Mouse (Mus musculus) neural tube, embryonic 13.5 days (tissue): ENCODE results near the gene Ptpn20. TPM values are rescaled to one million over a fixed set of nuclear protein-coding genes. Genes with fewer than 3 reads are reported as not detected.

Experiments used
- ATAC-seq: fragments of 200-750 bp; cut with Nextera tagmentation; 2 replicates; pipeline ENCODE4 v1.8.0; 2017; ENCODE audit warnings: low read depth, mild to moderate bottlenecking, moderate TSS enrichment, moderate library complexity
- H3K27ac ChIP-seq: fragments of 300-500 bp; sonication (generic); replicated peaks from 2 replicates; pipeline ENCODE4 v1.5.1; 2015; ENCODE audit warnings: moderate library complexity, mild to moderate bottlenecking, inconsistent platforms
- H3K27me3 ChIP-seq: fragments of 300-500 bp; sonication (generic); 2 replicates; pipeline ENCODE4 v1.6.1; 2015; ENCODE audit warnings: mild to moderate bottlenecking, inconsistent platforms
- H3K36me3 ChIP-seq: fragments of 300-500 bp; sonication (generic); 2 replicates; pipeline ENCODE4 v1.6.1; 2015; ENCODE audit warnings: mild to moderate bottlenecking, inconsistent platforms
- H3K4me1 ChIP-seq: fragments of 300-500 bp; sonication (generic); replicated peaks from 2 replicates; pipeline ENCODE4 v1.6.1; 2015; ENCODE audit warnings: inconsistent platforms
- H3K4me2 ChIP-seq: fragments of 300-500 bp; sonication (generic); 2 replicates; pipeline ENCODE4 v1.6.1; 2015; ENCODE audit warnings: inconsistent platforms, mild to moderate bottlenecking, moderate library complexity
- H3K4me3 ChIP-seq: fragments of 300-500 bp; sonication (generic); 2 replicates; pipeline ENCODE4 v1.5.1; 2015; ENCODE audit warnings: mild to moderate bottlenecking, inconsistent platforms
- H3K9ac ChIP-seq: fragments of 300-500 bp; sonication (generic); 2 replicates; pipeline ENCODE4 v1.6.1; 2015; ENCODE audit warnings: moderate library complexity, mild to moderate bottlenecking, inconsistent platforms
- H3K9me3 ChIP-seq: fragments of 300-500 bp; sonication (generic); 2 replicates; pipeline ENCODE4 v1.6.1; 2016; ENCODE audit warnings: inconsistent platforms
- WGBS: fragments of 180-500 bp; shearing (Covaris S2); methylation state at CpG from one replicate; pipeline ENCODE4 v1.1.7; 2015; 5-methylcytosine and 5-hydroxymethylcytosine counted together
- polyA plus RNA-seq: library from polyadenylated mRNA; unstranded; fragments of >200 nt; fragmentation: Nextera tagmentation; extraction: Ambion mirVana; gene quantifications from 2 replicates; pipeline ENCODE4 v1.2.1, GENCODE M21; 2015

The Ptpn20 gene
- polyA plus RNA-seq, 1 experiment from 2014 or later: 0.20 TPM

DNA sequence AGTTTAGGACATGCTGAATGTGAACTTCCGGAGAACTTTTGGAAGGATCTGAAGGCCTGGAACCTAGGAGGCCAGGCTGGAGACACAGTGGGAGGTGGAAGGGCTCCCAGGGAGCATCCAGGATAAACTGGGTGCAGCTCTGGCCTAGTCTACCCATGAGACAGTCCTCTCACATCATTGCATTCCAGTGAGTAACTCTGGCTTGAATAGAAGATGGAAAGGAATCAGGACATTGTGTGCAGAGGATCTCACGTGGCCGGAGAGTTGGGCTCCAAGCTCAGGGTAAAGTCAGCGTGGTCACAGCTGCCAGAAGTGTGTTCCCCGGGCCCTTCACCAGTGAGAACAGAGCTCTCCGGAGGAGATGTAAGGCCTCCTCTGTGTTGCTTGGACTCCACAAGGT is 91.6 kb downstream of the Ptpn20 start:
- Histone ChIP-seq H3K4me3 (no peak overlapping the region), H3K4me1 (peaks cover 17% of the 10 kb centered on the region), H3K4me2 (no peak overlapping the region), H3K27me3 (0 out of 2 replicates have a peak, but pooled peaks cover 6% of the 10 kb centered on the region), H3K27ac (no peak overlapping the region), H3K36me3 (no peaks in the 10 kb centered on the region), H3K9me3 (no peaks in the 10 kb centered on the region), H3K9ac (no peak overlapping the region)
- WGBS: 93% methylated on average over 6 of the region's 6 CpGs
- no peak for ATAC-seq

DNA sequence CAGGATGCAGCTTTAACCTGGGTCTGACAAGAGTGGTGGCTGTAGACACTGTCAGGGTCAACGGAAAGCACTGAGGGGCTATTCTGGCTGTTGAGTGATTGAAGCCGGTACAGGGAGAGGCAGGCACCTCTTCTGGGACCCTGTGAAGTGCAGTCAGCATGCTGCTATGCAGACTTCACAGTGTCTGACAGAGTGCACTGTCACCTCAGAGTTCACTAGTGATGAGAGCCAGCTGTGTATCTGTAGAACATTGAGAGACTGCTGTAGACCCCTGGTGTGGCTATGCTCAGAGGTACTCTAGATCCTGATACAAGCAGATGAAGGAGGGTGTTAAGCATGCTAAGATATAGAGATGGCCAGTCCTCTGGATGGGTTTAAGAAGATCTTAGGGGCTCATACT is 93.8 kb downstream of the Ptpn20 start:
- Histone ChIP-seq H3K27me3 (0 out of 2 replicates have a peak, but pooled peaks cover 6% of the 10 kb centered on the region), H3K36me3 (no peaks in the 10 kb centered on the region), H3K4me1 (peaks cover 17% of the 10 kb centered on the region), H3K4me2 (no peak overlapping the region), H3K27ac (no peak overlapping the region), H3K4me3 (no peak overlapping the region), H3K9me3 (no peaks in the 10 kb centered on the region), H3K9ac (no peak overlapping the region)
- no peak for ATAC-seq
- 82% methylated on average over 2 of the region's 2 CpGs for WGBS

DNA sequence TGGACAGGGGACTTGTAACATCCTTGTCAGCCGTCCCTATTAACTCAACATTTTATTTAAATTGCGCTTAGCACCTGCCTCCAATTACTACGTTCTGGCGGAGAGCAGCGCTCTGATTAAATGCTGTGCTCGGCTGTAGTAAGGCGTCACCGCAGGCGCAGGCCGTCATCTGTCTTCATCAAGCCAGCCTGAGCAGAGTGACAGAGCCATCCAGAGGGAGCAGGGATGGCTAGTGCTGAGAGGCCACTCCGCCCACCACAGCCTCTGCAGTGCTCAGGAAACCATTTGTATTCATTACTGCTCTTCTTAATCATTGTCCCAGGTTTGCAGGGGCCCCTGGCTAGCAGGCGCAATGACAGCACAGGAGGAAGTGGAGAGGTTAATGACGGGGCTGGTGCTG is 94.7 kb downstream of the Ptpn20 start:
- Histone ChIP-seq H3K4me2 (peak overlapping the region; percentile 26; the same call in 1 of the 2 replicates), H3K9ac (no peak overlapping the region), H3K4me3 (no peak overlapping the region), H3K36me3 (no peaks in the 10 kb centered on the region), H3K27ac (peak overlapping the region; percentile 18), H3K27me3 (0 out of 2 replicates have a peak, but pooled peaks cover 6% of the 10 kb centered on the region), H3K9me3 (no peaks in the 10 kb centered on the region), H3K4me1 (peaks cover 17% of the 10 kb centered on the region)
- WGBS: 4% methylated on average over 13 of the region's 13 CpGs
- ATAC-seq: peak; percentile 93

DNA sequence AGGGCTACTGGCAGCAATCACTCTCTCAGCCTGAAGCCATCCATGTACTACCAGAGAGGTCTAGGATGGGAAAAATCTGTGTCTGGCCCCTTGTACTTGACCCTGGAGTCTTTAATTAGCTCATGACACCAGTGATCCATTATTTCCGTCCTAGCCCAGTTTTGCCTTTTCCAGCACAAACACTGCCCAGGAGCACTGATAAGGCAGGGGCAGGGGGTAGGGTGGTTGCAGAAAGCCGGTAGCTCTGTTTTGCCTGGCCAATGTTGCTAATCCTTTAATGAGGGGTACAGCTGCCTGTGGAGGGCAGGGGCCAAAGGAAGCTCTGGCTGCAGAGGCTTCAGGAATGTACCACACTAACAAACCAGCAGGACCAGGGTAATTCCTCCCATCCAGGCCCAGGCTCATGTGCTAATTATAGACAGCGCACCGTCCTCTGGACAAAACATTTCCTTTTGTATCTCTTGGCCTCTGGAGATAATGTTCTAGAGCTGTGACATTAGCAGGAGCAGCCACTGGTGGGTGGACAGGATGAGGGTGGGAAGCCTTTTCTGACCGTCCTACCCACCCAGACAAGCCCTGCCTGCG is 98.5 kb downstream of the Ptpn20 start:
- no peak overlapping the region for H3K4me3 ChIP-seq
- no peaks in the 10 kb centered on the region for H3K27me3 ChIP-seq
- no peak overlapping the region for H3K27ac ChIP-seq
- no peaks in the 10 kb centered on the region for H3K36me3 ChIP-seq
- peaks cover 27% of the 10 kb centered on the region for H3K4me1 ChIP-seq
- H3K9ac ChIP-seq: no peak overlapping the region
- WGBS: 75% methylated on average over 6 of the region's 6 CpGs
- no peak overlapping the region for H3K4me2 ChIP-seq
- no peak for ATAC-seq
- H3K9me3 ChIP-seq: no peaks in the 10 kb centered on the region

DNA sequence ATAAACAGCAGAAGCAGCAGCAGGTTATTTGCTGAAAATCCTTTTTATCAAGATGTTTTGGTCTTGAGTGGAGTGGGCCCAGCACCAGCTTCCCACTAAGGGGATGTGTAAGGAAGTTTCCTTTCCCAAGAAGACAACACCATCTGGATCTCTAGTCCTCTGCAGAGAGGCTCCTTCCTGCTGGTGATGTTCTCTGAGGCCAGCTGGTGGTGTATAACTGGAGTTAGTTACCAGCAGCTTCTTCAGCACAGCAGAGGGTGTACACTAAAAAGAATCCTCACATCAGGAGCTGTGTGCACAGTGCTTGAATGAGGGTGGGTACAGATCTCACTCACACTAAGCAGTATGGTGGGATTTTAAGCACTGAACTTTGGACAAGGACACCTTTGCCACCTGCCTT is 100.0 kb downstream of the Ptpn20 start:
- H3K9ac ChIP-seq: no peak overlapping the region
- no peak overlapping the region for H3K27ac ChIP-seq
- H3K4me2 ChIP-seq: no peak overlapping the region
- no peak overlapping the region for H3K4me3 ChIP-seq
- H3K9me3 ChIP-seq: no peaks in the 10 kb centered on the region
- no peaks in the 10 kb centered on the region for H3K36me3 ChIP-seq
- H3K27me3 ChIP-seq: no peaks in the 10 kb centered on the region
- ATAC-seq: no peak
- peaks cover 14% of the 10 kb centered on the region for H3K4me1 ChIP-seq

Other genes starting within 250 kb of the Ptpn20 start
- 41.2 and 46.4 TPM in 2 replicates for gene Mapk8, start 142.0 kb upstream of the Ptpn20 start, polyA plus RNA-seq
- not detected in 2 replicates for gene Frmpd2, start 117.5 kb upstream of the Ptpn20 start, polyA plus RNA-seq